Mouse (Mus musculus): ENCODE data around the gene Apoa1. TPM values are rescaled to one million over a fixed set of nuclear protein-coding genes. Genes with fewer than 3 reads are reported as not detected.

The Apoa1 gene
- total RNA-seq, 1 experiment: 0.45 TPM

DNA sequence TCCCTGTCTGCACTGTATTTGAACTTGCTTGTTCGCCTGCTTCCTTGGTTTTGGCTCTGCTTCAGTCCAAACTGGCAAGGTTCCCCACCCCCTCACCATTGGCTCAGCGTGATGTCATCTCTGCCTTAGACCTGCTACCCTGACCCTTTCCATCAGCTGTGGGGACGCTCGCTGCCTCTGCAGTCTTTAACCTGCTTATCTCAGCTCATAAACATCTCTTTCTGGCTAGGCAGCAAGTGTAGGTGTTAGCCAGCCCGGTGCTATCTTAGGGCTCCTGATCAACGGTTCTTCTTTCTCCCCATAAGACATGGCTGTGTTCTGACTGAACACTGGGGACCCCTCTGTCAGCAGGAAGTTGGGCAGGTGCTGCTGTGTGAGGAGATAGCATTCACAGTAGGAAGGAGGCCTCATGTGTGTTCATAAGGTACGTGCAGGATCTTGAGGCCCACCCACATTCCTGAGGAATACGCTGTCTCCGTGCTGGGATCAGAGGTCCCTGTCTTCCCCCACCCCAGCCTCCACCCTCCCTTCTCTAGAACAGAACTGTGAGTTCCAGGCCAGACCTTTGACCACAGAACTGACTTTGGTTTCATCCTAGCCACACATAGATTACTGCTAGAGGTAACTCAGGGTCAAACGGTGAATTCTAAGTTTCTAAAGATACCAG, 21.4 kb upstream of the Apoa1 start:
- DNase-seq (ENCODE audit: low read depth, low spot score): no peak
- H3K36me3 ChIP-seq (ENCODE audit: control insufficient read depth, insufficient read depth, low read length, poor library complexity, severe bottlenecking): peaks cover 23% of the 10 kb centered on the region
- H3K9ac ChIP-seq (ENCODE audit: insufficient read depth, low read depth, low read length, poor library complexity, severe bottlenecking): no peak overlapping the region
- H3K4me3 ChIP-seq (ENCODE audit: insufficient read depth in 1 of 2, low read depth in 1 of 2, low read length in 2 of 2, poor library complexity in 1 of 2, severe bottlenecking in 1 of 2): no peak overlapping the region
- TF ChIP-seq ZC3H11A (IDR thresholded peaks at IDR 0.05; ENCODE audit: borderline replicate concordance, low read depth, low read length) (no peak), MAFK (IDR thresholded peaks at IDR 0.05; ENCODE audit: insufficient read depth, low read depth, low read length) (no peak), CHD2 (IDR thresholded peaks at IDR 0.05; ENCODE audit: low read depth, low read length) (no peak)
- in situ Hi-C loops (cut with MboI; ENCODE audit: low sequenced_read_pairs in 2 of 2, unreplicated experiment in 2 of 2): no loop called here
- H3K9me3 ChIP-seq (ENCODE audit: control insufficient read depth, insufficient read depth, low read depth, low read length): no peaks in the 10 kb centered on the region
- no peak overlapping the region for H3K27ac ChIP-seq (ENCODE audit: insufficient read depth, low read depth, low read length, poor library complexity, severe bottlenecking)
- peaks cover 0 to 2% of the 10 kb centered on the region in 2 experiments; a peak in 1 of 4 replicates for H3K4me1 ChIP-seq (ENCODE audit: control insufficient read depth in 2 of 2, insufficient read depth in 2 of 2, low read length in 2 of 2, poor library complexity in 1 of 2)

DNA sequence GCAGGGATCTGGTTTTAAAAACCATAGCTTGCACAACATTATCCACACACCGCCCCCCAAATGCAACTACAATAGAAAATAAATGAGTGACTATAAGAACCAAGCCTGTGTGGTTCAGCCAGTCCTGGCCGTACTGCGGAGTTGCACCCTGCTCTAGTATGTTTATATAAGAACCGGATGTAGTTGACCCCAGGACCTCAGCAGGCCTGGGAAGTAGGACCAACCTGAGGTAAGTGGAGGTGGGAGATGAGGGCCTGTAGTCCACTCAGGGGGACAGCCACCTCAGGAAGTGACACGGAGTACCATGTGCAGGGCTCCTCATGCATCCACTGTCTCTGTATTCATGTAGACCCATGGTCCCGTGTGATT, 20.9 kb upstream of the Apoa1 start:
- peaks cover 0 to 2% of the 10 kb centered on the region in 2 experiments; a peak in 1 of 4 replicates for H3K4me1 ChIP-seq (ENCODE audit: control insufficient read depth in 2 of 2, insufficient read depth in 2 of 2, low read length in 2 of 2, poor library complexity in 1 of 2)
- TF ChIP-seq HCFC1 (IDR thresholded peaks at IDR 0.05; ENCODE audit: borderline replicate concordance, insufficient read depth, low read length) (no peak), ZC3H11A (IDR thresholded peaks at IDR 0.05; ENCODE audit: borderline replicate concordance, low read depth, low read length) (no peak), MAFK (IDR thresholded peaks at IDR 0.05; ENCODE audit: insufficient read depth, low read depth, low read length) (no peak), ZNF384 (IDR thresholded peaks at IDR 0.05; ENCODE audit: low read depth, low read length) (no peak), CHD2 (IDR thresholded peaks at IDR 0.05; ENCODE audit: low read depth, low read length) (no peak)
- in situ Hi-C loops (cut with MboI; ENCODE audit: low sequenced_read_pairs in 2 of 2, unreplicated experiment in 2 of 2): no loop called here
- H3K9me3 ChIP-seq (ENCODE audit: control insufficient read depth, insufficient read depth, low read depth, low read length): no peaks in the 10 kb centered on the region
- H3K9ac ChIP-seq (ENCODE audit: insufficient read depth, low read depth, low read length, poor library complexity, severe bottlenecking): no peak overlapping the region
- no peak overlapping the region for H3K27ac ChIP-seq (ENCODE audit: insufficient read depth, low read depth, low read length, poor library complexity, severe bottlenecking)
- H3K36me3 ChIP-seq (ENCODE audit: control insufficient read depth, insufficient read depth, low read length, poor library complexity, severe bottlenecking): peaks cover 23% of the 10 kb centered on the region
- no peak for DNase-seq (ENCODE audit: low read depth, low spot score)
- H3K4me3 ChIP-seq (ENCODE audit: insufficient read depth in 1 of 2, low read depth in 1 of 2, low read length in 2 of 2, poor library complexity in 1 of 2, severe bottlenecking in 1 of 2): no peak overlapping the region

DNA sequence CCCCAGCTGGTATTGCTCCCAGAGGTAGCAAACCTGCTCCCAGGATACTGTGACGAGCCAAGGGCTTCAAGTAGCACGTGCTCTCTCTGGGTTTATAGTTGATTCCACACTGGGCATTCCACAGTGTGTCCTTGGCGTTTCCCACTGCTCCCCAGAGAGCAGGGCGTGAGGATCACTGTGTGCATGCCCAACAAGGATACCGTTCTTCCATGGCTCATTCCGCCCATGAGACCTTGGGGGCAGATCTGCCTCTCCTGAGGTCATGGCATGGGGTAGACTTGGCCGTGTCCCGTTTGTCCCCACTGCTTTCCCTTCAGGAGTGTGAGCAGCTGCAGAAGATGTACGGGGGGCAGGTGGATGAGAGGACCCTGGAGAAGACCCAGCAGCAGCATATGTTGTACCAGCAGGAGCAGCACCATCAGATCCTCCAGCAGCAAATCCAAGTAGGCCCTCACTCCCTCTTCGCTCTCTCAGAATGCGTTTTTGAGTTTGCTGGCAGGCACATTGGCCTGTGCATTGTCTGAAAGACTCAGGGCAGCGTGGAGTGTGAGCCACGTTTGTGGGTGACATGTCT, 19.9 kb upstream of the Apoa1 start:
- Histone ChIP-seq H3K9ac (ENCODE audit: insufficient read depth, low read depth, low read length, poor library complexity, severe bottlenecking) (no peak overlapping the region), H3K27ac (ENCODE audit: insufficient read depth, low read depth, low read length, poor library complexity, severe bottlenecking) (no peak overlapping the region), H3K9me3 (ENCODE audit: control insufficient read depth, insufficient read depth, low read depth, low read length) (no peaks in the 10 kb centered on the region), H3K4me3 (ENCODE audit: insufficient read depth in 1 of 2, low read depth in 1 of 2, low read length in 2 of 2, poor library complexity in 1 of 2, severe bottlenecking in 1 of 2) (no peak overlapping the region), H3K4me1 (ENCODE audit: control insufficient read depth in 2 of 2, insufficient read depth in 2 of 2, low read length in 2 of 2, poor library complexity in 1 of 2) (peaks cover 0 to 2% of the 10 kb centered on the region in 2 experiments; a peak in 1 of 4 replicates), H3K36me3 (ENCODE audit: control insufficient read depth, insufficient read depth, low read length, poor library complexity, severe bottlenecking) (peaks cover 25% of the 10 kb centered on the region)
- in situ Hi-C loops (cut with MboI; ENCODE audit: low sequenced_read_pairs in 2 of 2, unreplicated experiment in 2 of 2): no loop called here
- no peak for DNase-seq (ENCODE audit: low read depth, low spot score)
- TF ChIP-seq ZNF384 (IDR thresholded peaks at IDR 0.05; ENCODE audit: low read depth, low read length): no peak
- TF ChIP-seq HCFC1 (IDR thresholded peaks at IDR 0.05; ENCODE audit: borderline replicate concordance, insufficient read depth, low read length): no peak
- no peak for TF ChIP-seq ZC3H11A (IDR thresholded peaks at IDR 0.05; ENCODE audit: borderline replicate concordance, low read depth, low read length)
- TF ChIP-seq MAFK (IDR thresholded peaks at IDR 0.05; ENCODE audit: insufficient read depth, low read depth, low read length): no peak
- TF ChIP-seq CHD2 (IDR thresholded peaks at IDR 0.05; ENCODE audit: low read depth, low read length): no peak

DNA sequence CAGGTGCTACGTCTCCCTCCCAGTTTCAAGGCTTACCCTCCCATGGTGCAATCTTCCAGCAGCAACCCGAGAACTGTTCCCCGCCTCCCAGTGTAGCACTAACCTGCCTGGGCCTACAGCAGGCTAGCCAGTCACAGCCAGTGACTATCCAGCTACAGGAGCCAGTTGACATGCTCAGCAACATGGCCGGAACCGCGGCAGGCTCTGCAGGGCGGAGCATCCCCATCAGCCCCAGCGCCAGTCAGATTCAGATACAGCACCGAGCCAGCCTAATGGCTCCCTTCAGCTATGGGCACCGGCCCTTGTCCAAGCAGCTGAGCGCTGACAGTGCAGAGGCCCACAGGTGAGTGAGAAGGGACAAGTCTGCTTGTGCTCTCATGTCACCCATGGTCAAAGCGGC, 17.9 kb upstream of the Apoa1 start:
- H3K27ac ChIP-seq (ENCODE audit: insufficient read depth, low read depth, low read length, poor library complexity, severe bottlenecking): no peak overlapping the region
- H3K4me1 ChIP-seq (ENCODE audit: control insufficient read depth in 2 of 2, insufficient read depth in 2 of 2, low read length in 2 of 2, poor library complexity in 1 of 2): peaks cover 0 to 2% of the 10 kb centered on the region in 2 experiments; a peak in 1 of 4 replicates
- TF ChIP-seq HCFC1 (IDR thresholded peaks at IDR 0.05; ENCODE audit: borderline replicate concordance, insufficient read depth, low read length) (no peak), MAFK (IDR thresholded peaks at IDR 0.05; ENCODE audit: insufficient read depth, low read depth, low read length) (no peak), ZC3H11A (IDR thresholded peaks at IDR 0.05; ENCODE audit: borderline replicate concordance, low read depth, low read length) (no peak), ZNF384 (IDR thresholded peaks at IDR 0.05; ENCODE audit: low read depth, low read length) (no peak), CHD2 (IDR thresholded peaks at IDR 0.05; ENCODE audit: low read depth, low read length) (no peak)
- peak overlapping the region; percentile 29 to 41 for H3K4me3 ChIP-seq (ENCODE audit: insufficient read depth in 1 of 2, low read depth in 1 of 2, low read length in 2 of 2, poor library complexity in 1 of 2, severe bottlenecking in 1 of 2)
- H3K36me3 ChIP-seq (ENCODE audit: control insufficient read depth, insufficient read depth, low read length, poor library complexity, severe bottlenecking): peaks cover 20% of the 10 kb centered on the region
- H3K9me3 ChIP-seq (ENCODE audit: control insufficient read depth, insufficient read depth, low read depth, low read length): no peaks in the 10 kb centered on the region
- no peak for DNase-seq (ENCODE audit: low read depth, low spot score)
- peak overlapping the region; percentile 59; the same call in 1 of the 2 replicates for H3K9ac ChIP-seq (ENCODE audit: insufficient read depth, low read depth, low read length, poor library complexity, severe bottlenecking)
- in situ Hi-C loops (cut with MboI; ENCODE audit: low sequenced_read_pairs in 2 of 2, unreplicated experiment in 2 of 2): no loop called here

Measured in ES-E14 (cell line).